Mouse (Mus musculus) cerebellum, postnatal 14 days (tissue): ENCODE data around the gene Nmt1.

Source experiments
- DNase-seq, 2 experiments: peaks; one replicate each; pipeline ENCODE4 v3.0.0; 2021; ENCODE audit warnings: mixed read lengths in 2 of 2

Nmt1 gene

DNA sequence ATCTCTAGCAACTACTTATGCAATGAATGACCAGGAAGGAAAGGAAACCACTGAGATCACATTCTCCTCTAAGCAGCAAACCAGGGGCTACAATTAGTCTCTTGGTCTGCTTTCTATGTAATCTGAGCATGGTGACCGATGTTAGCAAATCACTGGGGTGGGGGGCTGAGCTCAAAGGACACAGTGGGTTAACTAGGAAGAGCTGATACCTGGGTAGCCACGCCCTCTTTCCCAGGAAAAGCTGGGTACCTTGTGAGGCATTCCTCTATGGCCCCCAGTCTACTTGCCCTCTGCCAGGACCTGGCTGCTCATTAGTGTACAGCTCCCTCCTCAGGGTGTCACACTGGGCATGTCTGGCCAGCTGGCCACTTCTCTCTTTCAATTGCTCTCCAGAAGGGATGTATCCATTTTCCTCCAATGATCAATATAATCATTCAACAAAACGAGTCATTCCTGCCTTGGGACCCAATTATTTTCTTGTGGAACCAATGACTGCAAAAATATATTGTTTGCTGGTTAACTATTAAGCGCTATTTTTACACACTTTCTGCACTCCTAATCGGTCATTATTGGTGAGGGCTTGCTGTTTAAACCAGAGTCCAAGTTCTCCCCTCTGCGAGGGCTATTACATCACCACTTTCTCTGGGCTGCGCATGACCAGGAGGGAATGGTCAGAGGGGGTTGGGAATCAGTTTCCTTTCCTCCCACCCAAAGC, 21.5 kb upstream of the Nmt1 start:
- DNase-seq, result peak in 1 of 2 experiments; percentile 21

GRCm38 (mm10) chr11:103007001-103007340, 21.0 kb upstream of the Nmt1 start:
- no peak for DNase-seq

DNA sequence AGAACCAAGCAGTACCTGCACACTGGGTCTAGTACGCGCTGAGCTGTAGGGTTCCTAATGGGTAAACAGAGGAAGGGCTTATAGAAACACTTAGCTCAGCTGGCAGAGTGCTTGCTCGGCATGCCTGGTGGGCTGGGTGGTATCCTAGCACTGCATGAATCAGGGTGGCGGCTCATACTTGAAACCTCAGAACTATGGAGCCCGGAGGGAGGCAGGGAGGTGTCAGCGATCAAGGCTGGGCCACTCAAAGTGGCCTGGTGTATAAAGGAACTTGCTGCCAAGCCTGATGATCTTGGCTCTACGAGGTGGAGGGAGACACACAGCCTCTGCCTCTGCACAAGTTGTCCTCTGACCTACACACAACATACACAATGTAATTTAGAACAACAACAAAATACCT, 19.4 kb upstream of the Nmt1 start:
- no peak for DNase-seq

DNA sequence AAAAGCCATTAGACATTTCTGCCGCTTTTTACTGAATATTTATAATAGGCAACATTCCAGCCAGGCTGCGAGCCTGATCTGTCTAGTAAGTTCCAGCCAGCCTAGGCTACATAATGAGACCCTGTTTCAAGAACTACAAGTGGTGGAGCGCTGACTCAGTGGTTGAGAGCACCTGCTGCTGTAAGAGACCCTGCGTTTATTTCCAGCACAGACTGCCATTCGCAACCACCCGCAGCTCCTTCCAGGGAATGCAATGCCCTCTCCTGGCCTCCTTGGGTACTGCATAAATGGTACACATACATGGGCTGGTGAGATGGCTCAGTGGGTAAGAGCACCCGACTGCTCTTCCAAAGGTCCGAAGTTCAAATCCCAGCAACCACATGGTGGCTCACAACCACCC, 18.8 kb upstream of the Nmt1 start:
- peak in 1 of 2 experiments; percentile 71 for DNase-seq

- DNase-seq, result no peak
Measured at GRCm38 (mm10) chr11:103010454-103011205, 17.4 kb upstream of the Nmt1 start.

- DNase-seq, result no peak
Measured at GRCm38 (mm10) chr11:103011206-103011497, 16.8 kb upstream of the Nmt1 start.

DNA sequence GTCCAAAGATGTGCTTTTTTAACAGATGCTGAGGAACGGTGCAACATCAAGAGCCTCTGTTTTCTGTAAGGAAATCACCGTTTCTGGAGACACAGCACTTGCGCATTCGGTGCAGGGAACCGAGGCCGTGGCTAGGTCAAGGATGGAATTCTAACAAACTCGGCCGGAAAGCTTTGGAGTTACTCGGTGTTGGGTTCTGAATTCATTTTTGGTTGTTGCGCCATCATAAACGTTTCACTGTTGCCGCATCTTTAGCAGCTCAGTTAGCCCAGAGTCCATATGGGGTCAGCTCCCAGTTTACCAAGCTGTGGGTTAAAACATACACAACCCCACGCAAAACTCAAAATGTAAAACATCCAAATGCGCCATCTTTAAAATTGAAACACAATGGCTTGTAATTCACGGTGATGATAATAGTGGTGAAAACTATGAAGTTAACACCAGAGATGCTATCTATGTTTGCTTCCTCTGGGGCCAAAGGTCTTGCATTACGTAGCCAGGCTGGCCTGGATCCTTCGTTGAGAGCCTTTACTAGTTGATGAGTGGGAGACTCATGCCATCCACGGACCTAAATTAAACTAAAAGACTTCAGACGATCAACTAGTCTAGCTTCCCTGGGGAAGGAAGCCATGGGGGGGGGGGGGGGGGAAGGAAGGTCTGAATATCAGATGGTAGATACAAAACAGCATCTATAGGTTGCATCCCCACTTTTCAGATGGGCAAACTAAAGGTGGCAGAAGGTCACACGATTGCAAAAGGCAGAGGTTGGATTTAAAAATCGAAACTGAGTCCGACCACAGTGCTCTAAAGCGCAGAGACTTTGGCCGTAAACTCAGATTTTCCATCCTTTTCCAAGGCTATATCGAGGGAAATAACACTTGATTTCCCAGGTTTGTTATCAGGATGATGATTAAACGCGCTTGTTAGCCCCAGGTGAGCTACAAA, 11.8 kb upstream of the Nmt1 start:
- DNase-seq, result no peak

DNA sequence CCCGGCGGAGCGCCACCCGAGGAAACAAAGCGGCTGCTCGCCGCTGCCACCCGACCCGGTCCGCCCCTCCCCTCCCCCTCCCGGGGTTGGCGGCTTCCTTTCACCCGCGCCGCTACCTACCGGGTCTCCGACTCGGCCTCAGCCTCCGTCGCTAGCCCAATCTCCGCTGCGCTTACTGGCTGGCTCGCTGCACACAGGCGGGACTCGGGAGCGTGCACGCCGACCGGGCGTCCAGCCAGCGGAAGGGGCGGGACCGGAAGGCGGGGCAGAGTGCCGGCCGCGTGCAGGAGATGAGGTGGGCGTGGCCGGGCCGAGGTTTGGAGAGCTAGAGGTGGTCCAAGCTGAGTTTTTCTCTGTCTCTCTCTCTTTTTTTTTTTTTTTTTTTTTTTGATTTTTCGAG, 11.1 kb upstream of the Nmt1 start:
- DNase-seq, result peak; percentile 99 to 100

DNA sequence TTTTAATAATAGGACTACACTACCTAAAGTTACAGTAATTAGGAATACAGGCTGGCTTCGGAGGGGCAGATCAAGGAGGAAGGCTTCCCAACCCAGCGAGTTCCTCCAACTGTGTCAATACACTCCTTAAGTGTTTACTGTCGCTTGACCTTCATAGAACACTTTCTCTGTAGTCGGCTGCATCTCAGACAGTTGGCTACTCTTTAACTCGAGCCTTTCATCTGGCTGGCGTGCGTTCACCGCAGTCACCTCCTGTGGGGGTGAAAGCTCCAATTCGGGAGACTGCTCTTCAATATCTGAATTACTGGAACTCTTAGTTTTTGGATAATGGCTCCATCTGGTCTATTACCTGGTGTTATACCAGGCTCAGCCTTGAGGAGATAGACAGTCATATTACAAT, 10.3 kb upstream of the Nmt1 start:
- no peak for DNase-seq

GRCm38 (mm10) chr11:103018860-103019259, 9.1 kb upstream of the Nmt1 start:
- DNase-seq, result no peak

DNA sequence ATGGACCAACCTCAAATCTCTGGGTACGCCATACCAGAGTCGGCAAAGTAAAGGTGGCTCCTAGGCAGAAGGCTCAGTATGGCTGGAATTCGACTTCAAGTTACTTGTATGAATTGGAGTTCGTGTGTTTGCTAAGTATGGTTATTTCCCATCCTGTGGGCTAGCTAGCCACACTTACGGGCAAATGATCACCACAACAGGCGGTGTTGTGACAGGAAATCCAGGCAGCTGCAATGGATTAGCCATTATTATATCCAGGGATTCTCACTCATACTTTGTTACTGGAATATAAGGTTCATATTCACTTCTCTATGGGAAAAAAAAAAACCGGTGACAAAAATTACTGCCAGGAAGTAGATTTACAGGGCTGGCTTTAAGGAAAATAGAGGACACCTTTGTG, 8.7 kb upstream of the Nmt1 start:
- DNase-seq, result no peak

DNA sequence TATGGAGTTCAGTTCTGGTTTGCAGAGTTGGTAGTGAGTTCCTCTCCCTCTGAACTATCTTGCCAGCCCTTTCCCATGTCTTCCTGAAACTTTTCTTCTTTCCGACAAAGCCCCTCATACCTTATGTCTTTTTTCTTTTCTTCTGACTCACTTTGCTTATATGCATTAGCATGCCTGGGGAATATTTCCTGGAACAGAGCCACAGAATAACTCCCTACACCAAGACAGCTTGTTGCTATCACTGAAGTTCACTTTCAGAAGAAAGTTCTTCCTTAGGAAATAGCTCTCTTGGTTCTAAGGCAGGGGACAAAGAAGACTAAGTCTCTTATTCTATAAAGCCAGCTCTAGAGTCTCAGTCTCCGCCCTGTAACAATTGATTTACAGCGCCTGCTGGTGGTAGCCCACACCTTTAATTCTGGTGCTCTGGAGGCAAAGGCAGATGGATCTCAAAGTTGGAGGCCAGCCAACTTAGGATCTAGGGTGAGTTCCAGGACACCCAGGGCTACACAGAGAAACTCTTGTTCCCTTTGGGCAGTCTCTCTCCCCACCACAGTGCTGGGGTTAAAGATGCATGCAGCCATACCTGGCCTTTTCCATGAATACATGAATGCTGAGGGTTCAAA, 7.2 kb upstream of the Nmt1 start:
- peak in 1 of 2 experiments; percentile 46 for DNase-seq

- DNase-seq, result no peak
Measured at GRCm38 (mm10) chr11:103023974-103024373, 4.0 kb upstream of the Nmt1 start.

GRCm38 (mm10) chr11:103026901-103027300, 1.1 kb upstream of the Nmt1 start:
- no peak for DNase-seq

- no peak for DNase-seq
Measured at GRCm38 (mm10) chr11:103027570-103028175, 317 bp upstream of the Nmt1 start.

- no peak for DNase-seq
Measured at GRCm38 (mm10) chr11:103033030-103033429, 5.0 kb downstream of the Nmt1 start.

DNA sequence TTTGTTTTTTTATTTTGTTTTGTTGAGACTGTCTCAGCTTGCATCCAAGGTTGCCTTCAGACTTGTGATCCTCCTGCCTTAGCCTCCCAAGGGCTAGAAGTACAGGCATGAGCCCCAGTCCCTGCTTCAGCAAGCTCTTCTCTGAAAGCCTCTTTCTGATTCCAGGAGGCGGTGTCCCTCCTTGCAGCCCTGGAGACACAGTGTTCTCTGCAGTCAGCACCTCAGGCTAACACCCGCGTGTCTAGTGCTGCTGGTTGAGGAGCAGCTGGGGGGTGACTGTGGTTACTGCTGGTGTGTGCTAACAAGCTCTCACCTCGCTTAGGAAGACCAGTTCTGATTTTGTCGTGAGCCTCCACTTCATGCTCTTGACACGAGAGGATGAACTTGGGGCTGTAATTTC, 7.0 kb downstream of the Nmt1 start:
- no peak for DNase-seq

- DNase-seq, result no peak
Measured at GRCm38 (mm10) chr11:103036881-103037465, 9.0 kb downstream of the Nmt1 start.

GRCm38 (mm10) chr11:103038037-103038436, 10.0 kb downstream of the Nmt1 start:
- no peak for DNase-seq

- no peak for DNase-seq
Measured at GRCm38 (mm10) chr11:103042828-103043227, 14.8 kb downstream of the Nmt1 start.

DNA sequence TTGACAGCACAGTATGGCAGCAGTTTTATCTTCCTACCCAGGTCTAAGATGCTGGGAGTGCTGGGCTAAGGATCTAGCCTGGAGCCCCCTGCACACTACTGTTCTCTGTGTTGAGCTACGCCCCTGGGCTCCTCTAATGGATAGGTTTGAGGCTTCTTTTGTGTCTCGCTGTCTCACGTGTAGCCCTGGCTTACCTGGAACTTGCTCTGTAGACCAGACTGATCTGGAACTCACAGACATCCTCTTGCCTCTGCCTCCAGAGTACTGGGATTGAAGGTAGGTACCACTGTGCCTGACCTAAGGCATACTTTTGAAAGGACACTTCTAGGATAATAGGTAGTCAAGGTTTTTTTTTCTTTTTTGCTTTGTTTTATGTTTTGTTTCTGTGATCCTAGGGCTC, 16.0 kb downstream of the Nmt1 start:
- no peak for DNase-seq

DNA sequence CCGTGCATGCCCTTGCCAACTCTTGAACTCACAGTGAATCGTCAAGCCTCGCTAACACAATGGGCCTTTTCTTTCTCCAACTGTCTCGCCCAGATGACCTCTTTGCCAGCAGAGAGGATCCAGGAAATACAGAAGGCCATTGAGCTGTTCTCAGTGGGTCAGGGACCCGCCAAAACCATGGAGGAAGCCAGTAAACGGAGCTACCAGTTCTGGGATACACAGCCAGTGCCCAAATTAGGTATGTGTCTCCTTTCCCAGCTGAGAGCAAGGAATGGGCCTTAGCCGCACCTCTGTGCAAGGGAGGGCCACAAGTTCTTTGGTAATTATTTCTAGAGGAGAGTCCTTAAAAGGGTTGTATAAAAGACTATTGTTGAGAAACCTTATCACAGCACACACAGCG, 18.3 kb downstream of the Nmt1 start:
- no peak for DNase-seq
